Mouse (Mus musculus) heart, postnatal 36 days (tissue): ENCODE measurements around the gene Gsn. TPM values are rescaled to one million over a fixed set of nuclear protein-coding genes. Genes with fewer than 3 reads are reported as not detected.

ENCODE experiments used
- DNase-seq, 2 experiments: peaks; one replicate each; pipeline ENCODE4 v3.0.0; 2021 to 2022
- intact Hi-C: fragments of 180-260 bp; cut with DNase I; formaldehyde crosslinking; loops from one replicate; pipeline ENCODE4 v1.15.1; 2025
- total RNA-seq, 2 experiments: library from RNA; stranded (reverse); gene quantifications; 2 replicates each; pipeline ENCODE4 v1.2.3; 2021

The Gsn gene
- 100 to 1,000 TPM; 969 to 984 TPM for total RNA-seq

DNA sequence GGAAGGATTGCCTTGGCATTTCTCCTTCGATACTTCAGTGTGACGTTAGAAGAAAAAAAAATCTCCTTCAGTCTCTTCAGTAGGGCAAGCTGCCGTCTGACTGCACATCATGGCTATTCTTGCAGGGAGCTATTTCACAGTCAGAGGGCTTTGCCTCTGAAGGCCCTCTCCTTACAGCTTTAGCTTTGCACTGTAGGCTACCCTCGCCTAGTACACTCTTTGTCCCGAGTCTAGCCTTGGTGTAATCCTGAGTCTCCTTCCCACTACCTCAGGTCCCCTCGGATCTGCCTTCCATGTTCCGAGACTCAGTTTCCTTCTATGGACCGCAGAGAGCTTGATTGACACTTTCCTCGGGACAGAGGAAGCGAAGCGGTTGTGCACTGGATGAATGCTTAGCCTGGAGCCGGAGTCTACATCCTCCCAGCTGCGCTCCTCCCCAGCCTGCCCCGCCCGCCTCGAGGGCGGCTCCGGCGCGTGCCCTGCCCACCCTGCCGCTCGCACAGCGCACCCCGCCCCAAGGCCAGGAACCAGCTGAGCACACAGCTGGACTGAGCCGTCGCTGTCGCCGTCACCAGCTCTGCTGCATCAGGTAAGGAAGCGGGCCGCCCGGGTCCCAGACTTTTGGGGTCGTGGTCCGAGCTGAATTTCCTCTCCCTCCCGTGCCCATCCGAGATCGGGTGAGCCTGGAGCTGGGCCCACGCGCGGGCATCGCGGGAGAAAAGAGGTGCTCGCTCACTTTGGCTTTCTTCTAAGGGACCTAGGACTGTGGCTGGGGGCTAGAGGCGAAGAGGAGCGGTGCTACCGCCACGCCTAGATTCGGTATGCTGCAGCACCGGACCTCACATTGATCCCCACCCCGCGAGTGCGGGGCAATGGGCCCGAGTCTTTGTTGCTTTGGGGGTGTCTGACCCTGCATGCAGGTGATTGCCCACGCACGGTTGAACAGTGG lies at the start of gene Gsn:
Gene Gsn (plus strand): TSS at position 496 of the 949 bp plus-strand sequence.
- intact Hi-C loops: no loop called here
- peak; percentile 81 to 84 for DNase-seq

DNA sequence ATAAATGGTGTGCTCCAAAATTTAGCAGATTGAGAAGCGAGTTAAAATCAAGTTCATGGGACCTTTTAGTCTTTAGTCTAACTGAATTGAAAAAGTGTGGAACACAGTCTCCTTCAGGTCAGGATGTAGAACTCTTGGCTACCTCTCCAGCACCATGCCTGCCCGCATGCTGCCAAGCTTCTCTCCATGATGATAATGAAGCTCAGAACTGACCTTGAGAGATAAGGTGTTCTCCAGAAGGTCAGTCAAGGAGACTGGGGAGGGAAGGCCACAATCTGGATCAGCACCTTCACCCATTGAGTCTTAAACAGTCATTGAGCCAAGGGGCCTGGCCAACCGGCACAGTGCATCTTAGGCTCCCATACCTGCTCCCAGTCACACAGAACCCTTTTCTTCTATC lies 49.4 kb upstream of the Gsn start:
- intact Hi-C loops: no loop called here

GRCm38 (mm10) chr2:35208054-35208453 lies 48.1 kb upstream of the Gsn start:
- DNase-seq: no peak
- intact Hi-C loops: no loop called here

More for the DNA sequence above, 49.4 kb upstream of the Gsn start:
- DNase-seq: no peak

- intact Hi-C loops: no loop called here
- no peak for DNase-seq
Observed at GRCm38 (mm10) chr2:35208931-35209665, 47.1 kb upstream of the Gsn start.

GRCm38 (mm10) chr2:35211681-35212080 lies 44.5 kb upstream of the Gsn start:
- intact Hi-C loops: loop anchor here (5.0 kb wide), 1 partner anchor 186 kb away; the partner anchor contains the start of gene 4930402F06Rik
- DNase-seq: no peak

DNA sequence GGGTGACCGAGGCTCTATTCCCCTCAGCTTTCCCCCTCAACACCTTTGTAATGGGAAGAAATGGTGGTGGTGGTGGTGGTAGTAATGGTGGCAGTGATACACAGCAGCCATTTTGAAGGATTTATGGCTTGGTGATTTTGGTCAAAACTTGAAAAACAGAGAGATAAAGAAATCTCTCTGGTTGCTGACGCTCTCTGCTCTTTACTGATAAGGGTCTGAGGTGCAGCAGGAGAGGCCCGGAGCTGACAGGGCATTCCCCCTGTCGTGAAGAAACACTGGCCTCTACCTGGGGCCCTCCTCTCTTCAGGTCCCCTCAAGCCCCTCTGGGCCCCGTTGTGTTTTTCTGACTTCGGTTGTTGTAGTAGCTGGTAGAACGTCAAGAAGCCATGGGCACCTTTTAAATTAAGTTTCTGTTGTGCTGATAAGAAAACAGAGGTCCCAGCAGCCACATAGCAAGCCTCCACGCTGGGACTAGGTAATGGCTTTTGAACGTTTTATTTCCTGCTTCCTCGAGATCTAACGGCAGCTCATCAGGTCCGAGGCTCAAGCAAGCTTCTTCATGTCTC lies 42.8 kb upstream of the Gsn start:
- intact Hi-C loops: loop anchor here (5.0 kb wide), 1 partner anchor 184 kb away; the partner anchor contains the start of gene 4930402F06Rik
- DNase-seq: no peak

DNA sequence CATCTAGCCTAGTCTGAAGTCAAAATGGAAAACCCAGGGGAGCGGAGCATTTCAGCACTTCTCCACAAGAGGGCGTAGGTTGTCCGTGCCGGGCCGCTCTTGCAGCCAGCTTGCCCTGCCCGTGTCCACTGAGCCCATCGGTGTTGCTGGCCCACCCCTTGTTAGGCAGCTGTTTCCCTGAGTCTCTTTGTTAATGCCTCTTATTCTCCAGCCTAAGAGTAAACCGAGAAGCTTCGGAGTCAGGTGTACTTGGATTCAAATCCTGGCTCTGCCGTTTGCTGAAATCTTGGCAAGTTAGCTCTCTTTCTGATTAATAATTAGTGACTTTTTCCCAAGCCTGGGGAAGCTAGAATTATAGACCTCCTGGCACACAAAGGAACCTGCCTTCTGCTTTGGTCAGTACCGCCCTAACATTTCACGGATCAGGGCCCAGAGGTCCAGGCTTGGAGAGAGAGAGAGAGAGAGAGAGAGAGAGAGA lies 41.3 kb upstream of the Gsn start:
- intact Hi-C loops: loop anchor here (1.0 to 5.0 kb wide), 2 partner anchors 55 to 182 kb away; partner anchors contain the start of gene 4930402F06Rik
- DNase-seq: peak; percentile 88 to 89

DNA sequence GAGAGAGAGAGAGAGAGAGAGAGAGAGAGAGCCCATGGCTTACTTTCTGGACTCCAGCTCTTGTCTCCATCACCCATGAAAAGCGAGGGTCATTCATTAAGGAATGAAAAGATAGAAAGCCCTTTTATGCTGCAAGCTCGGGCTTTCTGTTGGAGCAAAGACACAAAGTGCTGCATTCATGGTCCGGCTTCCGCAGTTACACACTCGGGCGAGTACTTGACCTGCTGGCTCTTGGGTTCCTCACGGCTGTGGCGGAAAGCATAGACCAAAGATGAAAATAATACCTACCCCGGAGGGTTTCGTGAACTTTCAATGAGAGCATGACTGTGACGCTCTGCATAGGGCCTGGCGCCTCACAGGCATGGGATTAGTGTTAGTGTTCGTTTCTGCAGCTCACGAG lies 40.8 kb upstream of the Gsn start:
- intact Hi-C loops: no loop called here
- DNase-seq: no peak

GRCm38 (mm10) chr2:35216701-35217100 lies 39.5 kb upstream of the Gsn start:
- no peak for DNase-seq
- intact Hi-C loops: no loop called here

DNA sequence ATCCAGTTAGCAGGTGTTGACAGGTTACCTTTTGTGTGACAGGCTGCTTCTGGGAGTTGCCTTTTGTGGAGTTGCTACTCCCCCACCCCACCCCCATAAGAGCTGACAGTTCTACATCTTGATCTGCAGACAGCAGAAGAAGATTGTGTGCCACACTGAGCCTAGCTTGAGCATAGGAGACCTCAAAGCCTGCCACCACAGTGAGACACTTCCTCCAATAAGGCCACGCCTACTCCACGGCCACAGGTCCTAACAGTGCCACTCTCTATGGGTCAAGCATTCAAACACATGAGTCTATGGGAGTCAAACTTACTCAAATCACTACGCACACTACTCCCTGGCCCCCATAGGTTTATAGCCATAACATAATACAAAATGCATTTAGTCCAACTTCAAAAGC lies 37.4 kb upstream of the Gsn start:
- intact Hi-C loops: no loop called here
- no peak for DNase-seq

GRCm38 (mm10) chr2:35222822-35223391 lies 33.3 kb upstream of the Gsn start:
- intact Hi-C loops: no loop called here
- DNase-seq: no peak

DNA sequence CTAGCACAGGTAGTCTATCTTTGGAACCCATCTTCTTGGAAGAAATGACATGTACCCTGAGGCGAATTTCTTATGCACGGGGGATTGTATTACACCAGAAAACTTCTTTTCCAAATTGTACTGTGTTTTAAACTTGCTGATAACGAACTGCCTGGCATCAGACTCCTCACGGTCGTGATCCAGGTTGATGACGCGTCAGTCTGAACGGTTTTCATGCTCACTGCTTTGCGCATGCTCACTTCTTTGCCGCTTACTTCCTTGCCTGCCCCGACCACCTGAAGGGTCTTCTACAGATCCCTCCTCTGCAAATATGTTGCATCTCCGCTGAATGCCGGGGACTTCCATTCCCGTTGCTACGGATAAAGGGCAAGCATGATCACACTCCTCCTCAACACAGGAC lies 31.9 kb upstream of the Gsn start:
- intact Hi-C loops: no loop called here
- no peak for DNase-seq

DNA sequence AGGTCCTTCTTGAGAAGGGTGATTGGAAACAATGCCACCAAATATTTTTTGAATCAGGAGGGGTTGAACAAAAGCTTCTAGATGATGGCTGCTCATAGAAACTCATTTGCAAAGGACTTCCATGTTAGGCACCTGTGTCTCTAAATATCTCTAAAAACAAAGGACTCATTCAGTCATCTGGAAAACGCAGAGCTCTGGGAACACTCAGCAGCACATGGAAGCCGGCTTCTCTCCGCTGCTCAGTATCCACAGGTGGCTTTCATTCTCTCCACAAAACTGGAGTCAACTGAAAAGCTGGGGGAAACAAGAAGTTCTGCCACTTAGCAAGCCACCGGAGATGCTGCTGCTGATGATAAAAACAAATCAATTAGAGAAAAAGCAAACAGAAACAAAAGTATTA lies 28.0 kb upstream of the Gsn start:
- intact Hi-C loops: no loop called here
- no peak for DNase-seq

DNA sequence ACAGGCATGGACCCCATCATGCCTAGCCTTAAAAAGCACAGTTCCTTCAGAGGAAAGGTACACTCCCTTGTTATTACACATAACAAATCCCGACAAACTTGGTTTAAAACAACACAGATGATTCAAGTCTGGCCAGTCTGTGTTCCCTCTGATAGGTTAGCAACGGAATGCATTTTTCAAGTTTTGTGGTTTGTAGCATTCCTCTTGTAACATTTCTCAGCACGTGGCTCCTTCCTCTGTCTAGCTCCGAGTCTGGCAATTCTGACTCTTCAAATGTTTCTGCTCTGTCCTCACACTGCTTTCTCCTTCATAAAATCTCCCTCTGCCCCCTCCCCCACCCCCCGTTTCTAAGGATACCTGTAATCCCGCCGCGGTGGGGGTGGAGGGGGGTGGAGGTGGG lies 26.0 kb upstream of the Gsn start:
- intact Hi-C loops: no loop called here
- DNase-seq: no peak

DNA sequence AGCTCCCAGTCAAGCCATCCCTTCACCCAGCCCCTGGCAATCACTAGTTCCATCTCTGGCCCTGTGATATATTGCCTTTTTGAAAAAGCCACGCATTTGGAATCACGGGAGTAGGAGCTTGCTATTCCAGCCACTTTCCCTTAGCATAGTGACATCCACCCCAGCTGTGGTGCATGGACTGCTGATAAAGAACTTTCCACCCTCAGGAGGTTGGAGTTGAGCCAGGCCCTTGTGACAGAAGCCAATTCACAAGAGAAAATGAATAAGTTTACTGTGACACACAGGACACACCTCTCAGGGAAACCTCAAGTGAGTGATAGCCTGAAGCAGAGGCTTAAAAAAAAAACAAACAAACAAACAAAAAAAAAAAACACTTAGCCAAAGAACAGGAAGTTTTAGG lies 24.3 kb upstream of the Gsn start:
- peak; percentile 38 to 42 for DNase-seq
- intact Hi-C loops: no loop called here

- intact Hi-C loops: no loop called here
- DNase-seq: no peak
Observed at GRCm38 (mm10) chr2:35232595-35233445, 23.4 kb upstream of the Gsn start.

DNA sequence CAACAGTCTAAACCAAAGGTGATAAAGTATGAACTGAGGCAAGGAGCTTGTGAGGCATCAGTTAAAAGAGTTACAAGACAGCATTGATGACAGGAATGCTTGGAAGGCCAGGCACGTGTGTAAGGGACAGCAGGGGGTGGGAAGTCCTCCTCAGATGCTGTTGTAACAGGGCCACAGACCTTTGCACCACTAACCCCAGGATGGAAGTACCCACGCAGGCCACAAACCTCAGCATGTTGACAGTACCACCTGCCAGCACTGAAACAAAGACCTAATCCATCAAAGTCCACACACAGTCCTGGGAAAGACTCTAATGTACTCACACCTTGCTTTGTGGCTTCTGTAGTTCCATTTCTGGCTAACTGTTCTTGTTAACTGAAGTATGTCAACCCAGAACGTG lies 22.3 kb upstream of the Gsn start:
- intact Hi-C loops: no loop called here
- DNase-seq: no peak

DNA sequence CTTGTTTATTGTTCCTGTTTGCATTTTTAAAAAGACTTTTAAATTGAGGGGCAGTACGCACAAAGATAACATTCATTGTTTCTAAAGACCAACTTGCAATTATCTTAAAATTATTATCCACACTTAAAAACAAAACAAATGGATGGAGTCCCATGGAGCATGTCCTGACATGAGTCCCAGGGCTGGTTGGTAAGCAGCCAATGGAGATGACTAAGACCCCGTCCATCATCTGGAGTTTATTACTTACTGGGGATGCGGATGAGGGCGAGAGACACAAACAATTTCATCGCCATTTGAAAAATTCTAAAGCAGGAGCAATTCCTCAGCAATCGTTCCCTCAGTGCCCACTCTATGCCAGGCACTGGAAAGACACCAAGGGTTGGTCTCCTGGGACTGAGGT lies 21.2 kb upstream of the Gsn start:
- DNase-seq: no peak
- intact Hi-C loops: no loop called here

- intact Hi-C loops: no loop called here
- no peak for DNase-seq
Observed at GRCm38 (mm10) chr2:35244241-35244640, 11.9 kb upstream of the Gsn start.

- intact Hi-C loops: no loop called here
- no peak for DNase-seq
Observed at GRCm38 (mm10) chr2:35247763-35248162, 8.4 kb upstream of the Gsn start.
